Mouse (Mus musculus): ENCODE data around the gene Vmp1.
A peak's percentile ranks its signal among the peaks of the same experiment; 100 is the strongest.

- TF ChIP-seq CTCF (IDR thresholded peaks at IDR 0.05; ENCODE audit: borderline replicate concordance, insufficient read depth, low read length) (no peak), POLR2A (IDR thresholded peaks at IDR 0.05; ENCODE audit: low read depth, low read length) (peak; percentile 88)
These were observed 102.3 kb downstream of the Vmp1 start for GRCm38 (mm10) chr11:86581250-86581753.
